Mouse (Mus musculus): ENCODE results near the gene Tbc1d16. TPM values are rescaled to one million over a fixed set of nuclear protein-coding genes. Genes with fewer than 3 reads are reported as not detected.
"Not testable (repeated sequence)": the region's sequence is repeated elsewhere in the genome, so short reads cannot be mapped to it uniquely, and the experiment has no call there.

The Tbc1d16 gene
- total RNA-seq, 2 experiments from 2014 or later: 37.5 to 39.9 TPM

DNA sequence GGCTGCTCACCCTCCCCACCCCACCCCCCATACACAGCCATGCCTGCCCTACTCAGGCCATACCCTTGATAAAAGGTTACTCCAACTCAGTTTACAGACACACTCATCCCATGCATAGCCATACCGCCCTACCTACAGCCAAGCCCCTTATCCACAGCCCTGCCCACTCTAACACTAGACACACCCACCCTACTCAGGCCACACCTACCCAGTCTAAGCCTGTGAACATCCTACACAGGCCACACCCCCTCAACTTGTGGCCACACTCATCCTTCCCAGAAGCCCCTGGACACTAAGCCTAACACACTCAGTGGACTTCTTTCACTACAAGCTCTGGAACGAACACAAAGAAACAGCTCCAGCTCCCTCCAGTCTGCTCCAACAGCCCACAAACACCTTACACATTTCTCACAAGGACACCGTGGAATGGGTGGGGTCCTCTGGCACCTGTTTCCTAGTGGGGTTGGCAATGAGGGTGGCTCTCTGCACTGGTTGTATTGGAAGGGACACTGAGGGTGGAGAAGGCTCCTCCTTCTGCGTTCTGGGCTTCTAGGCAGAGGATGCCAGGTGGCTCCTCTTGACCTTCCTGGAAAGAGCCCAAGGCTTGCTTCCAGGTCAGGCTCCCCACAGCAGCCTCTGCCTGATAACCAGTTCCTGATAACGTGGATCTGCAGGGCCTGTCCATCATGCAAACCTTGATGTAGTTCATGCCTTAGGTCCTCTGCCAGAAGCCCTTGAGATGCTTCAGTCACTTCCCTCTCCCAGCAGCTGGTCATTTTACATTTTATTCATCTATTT lies 104.6 kb downstream of the Tbc1d16 start:
- no peak for DNase-seq (ENCODE audit: low spot score in 2 of 2)

DNA sequence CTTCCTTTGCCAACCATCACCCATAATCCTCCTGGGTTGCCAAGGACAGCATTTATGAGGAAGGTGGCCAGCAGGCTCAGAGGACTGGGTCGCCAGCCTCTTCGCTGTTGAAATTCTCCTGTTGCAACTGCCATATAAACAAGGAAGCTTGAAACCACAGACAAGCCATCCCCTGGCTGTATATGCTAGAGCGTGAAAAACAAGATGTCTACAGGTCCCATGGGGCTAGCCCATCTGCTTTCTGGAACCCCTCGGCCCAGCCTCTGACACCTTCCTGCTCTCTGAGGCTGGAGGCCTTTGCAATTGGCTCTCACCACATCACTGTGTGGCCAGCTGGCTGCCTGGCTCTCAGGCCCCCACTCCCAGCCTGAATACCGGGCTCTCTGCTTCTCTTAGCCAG lies 105.9 kb downstream of the Tbc1d16 start:
- DNase-seq (ENCODE audit: low spot score in 2 of 2): no peak

- no peak for DNase-seq (ENCODE audit: low spot score in 2 of 2)
Measured at GRCm38 (mm10) chr11:119118905-119119304, 109.4 kb downstream of the Tbc1d16 start.

DNA sequence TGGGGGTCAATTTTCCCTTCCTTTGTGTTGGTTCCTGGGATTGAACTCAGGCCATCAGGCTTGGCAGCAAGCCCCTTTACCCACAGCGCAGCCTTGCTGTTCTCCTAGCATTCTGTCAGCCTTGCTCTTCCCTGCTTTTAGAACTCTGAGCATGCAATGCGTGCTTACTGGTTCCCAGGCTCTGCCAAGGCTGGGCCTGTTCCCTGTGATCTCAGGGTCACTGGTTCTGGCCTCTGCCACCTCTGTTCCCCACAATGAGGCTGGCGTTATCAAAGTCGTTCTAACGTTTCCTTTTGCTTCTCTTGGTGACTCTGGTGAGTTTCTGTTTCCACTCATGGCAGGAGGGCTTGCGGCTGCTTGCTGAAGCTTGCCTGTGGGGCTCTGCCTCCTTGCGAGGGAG lies 110.4 kb downstream of the Tbc1d16 start:
- no peak for DNase-seq (ENCODE audit: low spot score in 2 of 2)

- no peak for DNase-seq (ENCODE audit: low spot score in 2 of 2)
Measured at GRCm38 (mm10) chr11:119116992-119117391, 111.3 kb downstream of the Tbc1d16 start.

DNA sequence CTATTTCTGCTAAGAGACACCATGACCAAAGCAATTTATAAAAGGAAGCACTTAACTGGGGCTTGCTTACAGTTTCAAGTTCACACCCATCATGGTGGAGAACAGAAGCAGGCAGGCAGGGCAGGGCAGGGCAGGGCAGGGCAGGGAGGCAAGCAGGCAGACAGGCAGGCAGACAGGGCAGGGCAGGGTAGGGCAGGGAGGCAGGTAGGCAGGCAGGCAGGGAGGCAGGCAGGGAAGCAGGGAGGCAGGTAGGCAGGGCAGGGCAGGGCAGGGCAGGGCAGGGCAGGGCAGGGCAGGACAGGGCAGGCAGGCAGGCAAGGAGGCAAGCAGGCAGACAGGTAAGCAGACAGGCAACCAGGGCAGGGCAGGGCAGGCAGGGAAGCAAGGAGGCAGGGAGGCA lies 115.6 kb downstream of the Tbc1d16 start:
- DNase-seq (ENCODE audit: low spot score in 2 of 2): no peak

GRCm38 (mm10) chr11:119111345-119111744 lies 117.0 kb downstream of the Tbc1d16 start:
- no peak for DNase-seq (ENCODE audit: low spot score in 2 of 2)

GRCm38 (mm10) chr11:119109415-119110071 lies 118.8 kb downstream of the Tbc1d16 start:
- DNase-seq (ENCODE audit: low spot score in 2 of 2): no peak

- DNase-seq (ENCODE audit: low spot score in 2 of 2): no peak
Measured at GRCm38 (mm10) chr11:119108573-119109263, 119.6 kb downstream of the Tbc1d16 start.

DNA sequence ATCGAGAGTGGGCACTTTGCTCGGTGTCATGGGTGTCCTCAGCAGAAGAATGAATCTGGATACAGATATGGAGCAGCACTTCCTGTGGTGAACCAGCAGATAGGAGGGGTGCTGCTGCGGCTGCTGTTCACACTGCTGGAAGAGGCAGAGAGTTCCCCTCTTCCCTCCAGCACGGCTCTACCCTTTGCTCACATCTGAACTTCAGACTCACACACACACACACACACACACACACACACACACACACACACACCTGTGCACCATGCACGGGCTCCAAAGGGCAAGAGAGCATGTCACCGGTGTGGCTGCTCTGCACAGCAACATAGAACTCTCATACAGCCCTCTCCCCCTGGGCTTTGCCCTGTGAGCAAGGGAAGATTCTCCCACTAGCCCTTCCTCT lies 122.0 kb downstream of the Tbc1d16 start:
- DNase-seq (ENCODE audit: low spot score in 2 of 2): no peak

DNA sequence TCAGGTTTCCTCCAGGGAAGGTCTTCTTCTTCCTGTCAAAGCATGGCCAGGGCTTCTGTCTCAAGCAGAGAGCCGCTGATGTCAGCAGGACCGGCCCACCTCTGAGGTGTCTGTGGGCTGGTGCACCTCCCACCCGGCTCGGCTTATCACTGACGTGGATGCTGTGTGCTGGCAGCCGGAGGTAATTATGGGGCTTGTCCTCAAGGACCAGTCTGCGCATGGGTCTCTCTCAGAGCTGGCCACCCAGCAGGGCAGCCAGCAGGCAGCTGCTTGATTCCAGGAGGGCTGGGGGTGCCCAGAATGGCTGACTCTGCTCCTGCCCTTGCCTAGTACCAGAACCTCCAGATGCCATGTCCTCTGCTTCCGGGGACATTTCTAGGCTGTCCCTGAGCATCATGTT lies 122.6 kb downstream of the Tbc1d16 start:
- DNase-seq (ENCODE audit: low spot score in 2 of 2): no peak

GRCm38 (mm10) chr11:119105071-119105609 lies 123.2 kb downstream of the Tbc1d16 start:
- DNase-seq (ENCODE audit: low spot score in 2 of 2): no peak

GRCm38 (mm10) chr11:119103991-119104390 lies 124.3 kb downstream of the Tbc1d16 start:
- DNase-seq (ENCODE audit: low spot score in 2 of 2): no peak

GRCm38 (mm10) chr11:119100355-119100754 lies 127.9 kb downstream of the Tbc1d16 start:
- not testable (repeated sequence) for DNase-seq (ENCODE audit: low spot score in 2 of 2)

DNA sequence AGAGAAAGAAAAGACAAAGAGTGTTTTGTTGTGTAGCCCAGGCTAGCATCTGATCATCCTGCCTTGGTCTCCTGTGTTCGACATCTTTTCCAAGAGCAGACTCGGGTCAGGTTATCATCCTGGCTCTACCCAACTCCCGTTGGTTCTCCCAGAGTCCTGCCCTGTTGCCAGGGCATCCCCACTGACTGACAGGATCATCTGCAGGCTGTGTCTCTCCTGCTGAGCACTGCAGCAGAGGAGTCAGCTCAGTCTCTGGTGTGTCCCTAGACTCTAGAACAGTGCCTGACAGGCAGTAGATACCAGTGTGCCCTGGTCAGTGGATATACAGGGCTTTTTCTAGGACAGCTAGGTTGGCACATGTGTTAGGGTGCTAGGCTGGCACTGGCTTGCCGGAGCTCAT lies 130.1 kb downstream of the Tbc1d16 start:
- no peak for DNase-seq (ENCODE audit: low spot score in 2 of 2)

- DNase-seq (ENCODE audit: low spot score in 2 of 2): peak in 1 of 2 experiments; percentile 25
Measured at GRCm38 (mm10) chr11:119095441-119095840, 132.9 kb downstream of the Tbc1d16 start.

DNA sequence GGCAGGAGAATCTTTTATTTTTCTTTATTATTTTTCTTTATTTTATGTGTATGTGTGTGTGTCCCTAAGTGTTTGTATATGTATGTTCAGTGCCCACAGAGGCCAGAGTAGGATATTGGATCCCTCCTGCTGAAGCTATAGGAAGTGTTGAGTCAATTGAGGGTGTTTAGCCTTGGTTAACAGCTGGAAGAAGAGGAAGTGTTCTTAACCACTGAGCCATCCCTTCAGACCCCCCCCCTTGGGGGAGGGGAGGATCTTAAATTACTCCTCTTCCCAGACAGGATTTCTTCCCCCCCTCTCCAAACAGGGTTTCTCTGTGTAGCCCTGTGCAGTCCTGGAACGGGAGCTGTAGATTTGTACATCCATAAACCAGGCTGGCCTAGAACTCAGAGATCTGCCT lies 135.0 kb downstream of the Tbc1d16 start:
- no peak for DNase-seq (ENCODE audit: low spot score in 2 of 2)

Small RNA genes within 50 kb of the gene (microRNA-seq; reads per million reads assigned to microRNA genes)
- 2.3 to 3.5 reads per million in 2 experiments for gene Mir6934

Other genes starting within 250 kb of the Tbc1d16 start
- not detected for gene Enpp7, start 240.3 kb downstream of the Tbc1d16 start, total RNA-seq (2021)
- 1 to 10 TPM; 2.5 to 2.9 TPM for gene Cbx2, start 205.5 kb downstream of the Tbc1d16 start, total RNA-seq (2021)
- 10 to 100 TPM in 1 of 2 experiments, 1 to 10 TPM in 1; 8.7 to 10.9 TPM for gene Cbx8, start 187.5 kb downstream of the Tbc1d16 start, total RNA-seq (2021)
- 10 to 100 TPM; 44.7 to 49.1 TPM for gene Cbx4, start 142.3 kb downstream of the Tbc1d16 start, total RNA-seq (2021)
- 1 to 10 TPM; 2.3 to 2.7 TPM for gene Ccdc40, start 73 bp upstream of the Tbc1d16 start, total RNA-seq (2021)
- gene Gaa, start 39.4 kb upstream of the Tbc1d16 start, total RNA-seq (2021): 100 to 1,000 TPM; 347 to 355 TPM
- gene Eif4a3, start 71.6 kb upstream of the Tbc1d16 start, total RNA-seq (2021): 10 to 100 TPM; 92.8 to 97.8 TPM
- gene Card14, start 79.3 kb upstream of the Tbc1d16 start, total RNA-seq (2021): under 1 TPM; 0.36 to 0.47 TPM
- 1 to 10 TPM; 5.2 to 6.1 TPM for gene Sgsh, start 127.0 kb upstream of the Tbc1d16 start, total RNA-seq (2021)
- 1 to 10 TPM; 5.8 to 6.1 TPM for gene Slc26a11, start 127.1 kb upstream of the Tbc1d16 start, total RNA-seq (2021)
- gene Rnf213, start 164.6 kb upstream of the Tbc1d16 start, total RNA-seq (2021): 1 to 10 TPM; 3.0 to 4.1 TPM

All from layer of hippocampus, adult 18-20 months (tissue).